Mouse (Mus musculus): ENCODE results near the gene Ints7. TPM values are rescaled to one million over a fixed set of nuclear protein-coding genes. Genes with fewer than 3 reads are reported as not detected.

The Ints7 gene
- polyA plus RNA-seq (2012; rRNA removed; ENCODE audit: low replicate concordance): 22.6 and 34.9 TPM in 2 replicates

GRCm38 (mm10) chr1:191575458-191576247 is at the start of gene Ints7, which contains the start of gene Dtl:
Ints7 (plus strand) TSS chr1:191575636.
Dtl (minus strand) TSS chr1:191575544.

Other genes starting within 250 kb of the Ints7 start
- 5.6 and 10.1 TPM in 2 replicates for gene Tmem206, start 249.7 kb upstream of the Ints7 start, polyA plus RNA-seq (2012; rRNA removed; ENCODE audit: low replicate concordance)
- 175 and 368 TPM in 2 replicates for gene Ppp2r5a, start 172.4 kb upstream of the Ints7 start, polyA plus RNA-seq (2012; rRNA removed; ENCODE audit: low replicate concordance)
- gene Dtl, start 92 bp upstream of the Ints7 start, polyA plus RNA-seq (2012; rRNA removed; ENCODE audit: low replicate concordance): 1.0 and 3.6 TPM in 2 replicates
- 38.0 and 136 TPM in 2 replicates for gene Lpgat1, start 142.2 kb downstream of the Ints7 start, polyA plus RNA-seq (2012; rRNA removed; ENCODE audit: low replicate concordance)
- gene Nek2, start 245.8 kb downstream of the Ints7 start, polyA plus RNA-seq (2012; rRNA removed; ENCODE audit: low replicate concordance): 0.86 and 2.8 TPM in 2 replicates